Mouse (Mus musculus): Measurements from ENCODE around the gene Ndufv1.
"Not testable (repeated sequence)": the region's sequence is repeated elsewhere in the genome, so short reads cannot be mapped to it uniquely, and the experiment has no call there.

The Ndufv1 gene

GRCm38 (mm10) chr19:4042124-4042523 is 29.5 kb upstream of the Ndufv1 start:
- ATAC-seq (ENCODE audit: low TSS enrichment), result no peak

- ATAC-seq (ENCODE audit: low TSS enrichment), result not testable (repeated sequence)
Observed at GRCm38 (mm10) chr19:4041500-4041899, 28.9 kb upstream of the Ndufv1 start.

DNA sequence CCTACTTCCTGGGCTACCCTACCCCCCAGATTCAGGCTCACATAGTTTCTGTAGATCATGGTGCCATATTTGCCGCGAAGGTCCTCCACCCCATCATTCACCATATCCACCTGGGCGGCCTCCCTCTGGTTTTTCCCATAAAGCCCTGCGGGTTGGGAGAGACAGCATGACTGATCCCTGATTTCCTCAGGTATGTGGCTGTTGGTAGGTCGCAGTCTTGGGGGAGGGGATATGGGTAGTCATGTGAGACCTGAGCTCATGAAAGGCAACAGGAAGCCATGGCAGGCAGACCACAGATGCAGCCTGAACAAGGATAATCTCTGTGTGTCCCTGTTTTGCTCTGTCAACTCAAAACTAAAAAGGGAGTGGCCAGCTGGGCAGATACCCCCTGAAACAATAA is 28.3 kb upstream of the Ndufv1 start:
- not testable (repeated sequence) for ATAC-seq (ENCODE audit: low TSS enrichment)

- peak; percentile 97 for ATAC-seq (ENCODE audit: low TSS enrichment)
Observed at GRCm38 (mm10) chr19:4037788-4038232, 25.2 kb upstream of the Ndufv1 start, which contains the start of gene Gstp1. Gene Gstp1 (minus strand): TSS chr19:4037985.

GRCm38 (mm10) chr19:4037154-4037787 is 24.7 kb upstream of the Ndufv1 start:
- 0 out of 2 replicates have a peak, but pooled peaks have one; percentile 13 for ATAC-seq (ENCODE audit: low TSS enrichment)

DNA sequence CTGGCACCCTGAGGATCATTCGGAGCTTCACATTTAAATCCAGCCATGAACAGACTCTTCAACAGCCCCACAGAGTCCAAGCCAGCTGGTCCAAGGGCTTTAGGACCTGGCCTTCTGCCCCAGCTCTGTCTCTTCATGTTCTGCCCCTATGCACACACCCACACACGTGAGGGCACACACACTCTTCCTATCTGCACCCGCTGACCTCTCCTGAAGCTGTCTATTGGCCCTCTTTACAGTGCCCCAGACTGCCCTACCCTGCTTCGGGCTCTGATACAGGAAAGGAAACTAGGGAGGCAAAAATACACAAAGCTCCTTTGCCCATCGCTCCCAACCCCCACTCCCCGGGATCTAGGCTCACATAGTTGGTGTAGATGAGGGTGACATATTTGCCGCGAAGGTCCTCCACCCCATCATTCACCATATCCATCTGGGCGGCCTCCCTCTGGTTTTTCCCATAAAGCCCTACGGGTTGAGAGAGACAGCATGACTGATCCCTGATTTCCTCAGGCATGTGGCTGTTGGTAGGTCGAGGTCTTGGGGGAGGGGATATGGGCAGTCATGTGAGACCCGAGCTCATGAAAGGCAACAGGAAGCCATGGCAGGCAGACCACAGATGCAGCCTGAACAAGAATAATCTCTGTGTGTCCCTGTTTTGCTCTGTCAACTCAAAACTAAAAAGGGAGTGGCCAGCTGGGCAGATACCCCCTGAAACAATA is 23.9 kb upstream of the Ndufv1 start:
- no peak for ATAC-seq (ENCODE audit: low TSS enrichment)

GRCm38 (mm10) chr19:4033742-4034141 is 21.1 kb upstream of the Ndufv1 start:
- no peak for ATAC-seq (ENCODE audit: low TSS enrichment)

DNA sequence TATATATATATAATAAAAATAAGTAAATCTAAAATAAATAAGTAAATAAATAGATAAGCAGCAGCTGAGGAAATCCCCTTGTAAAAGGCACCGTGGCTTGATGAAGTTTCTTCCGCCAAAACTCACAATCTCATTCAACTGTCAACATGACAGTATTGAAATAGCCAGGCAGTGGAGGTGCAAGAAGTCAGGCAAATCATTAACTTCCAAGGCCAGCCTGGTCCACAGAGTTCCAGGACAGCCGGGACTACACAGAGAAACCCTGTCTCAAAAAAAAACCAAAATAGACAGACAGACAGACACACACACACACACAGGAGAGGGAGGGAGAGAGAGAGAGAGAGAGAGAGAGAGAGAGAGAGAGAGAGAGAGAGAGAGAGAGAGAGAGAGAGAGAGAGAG is 20.7 kb upstream of the Ndufv1 start:
- ATAC-seq (ENCODE audit: low TSS enrichment), result no peak

GRCm38 (mm10) chr19:4032668-4033067 is 20.1 kb upstream of the Ndufv1 start:
- no peak for ATAC-seq (ENCODE audit: low TSS enrichment)

DNA sequence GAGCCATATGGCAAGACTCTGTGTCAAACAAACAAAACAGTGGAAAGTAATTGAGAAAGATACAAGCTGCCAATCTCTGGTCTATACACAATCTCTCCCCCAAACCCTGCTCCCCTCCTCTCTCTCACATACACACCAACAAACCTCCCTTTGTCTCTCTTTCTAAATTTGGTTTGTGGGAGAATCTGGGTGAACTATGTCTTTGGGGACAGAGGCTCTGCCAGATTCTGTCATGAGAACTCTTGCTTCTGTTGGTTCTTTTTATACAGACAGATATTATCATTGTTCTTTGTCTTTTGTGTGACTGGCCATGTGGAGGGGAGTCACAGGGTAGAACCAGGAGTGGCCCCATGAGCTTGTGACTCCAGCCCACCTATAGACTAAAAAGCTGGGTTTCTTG is 15.0 kb upstream of the Ndufv1 start:
- no peak for ATAC-seq (ENCODE audit: low TSS enrichment)

- no peak for ATAC-seq (ENCODE audit: low TSS enrichment)
Observed at GRCm38 (mm10) chr19:4023185-4023584, 10.6 kb upstream of the Ndufv1 start.

GRCm38 (mm10) chr19:4018743-4019583 is 6.4 kb upstream of the Ndufv1 start:
- ATAC-seq (ENCODE audit: low TSS enrichment), result peak; percentile 85; the same call in 1 of the 2 replicates

DNA sequence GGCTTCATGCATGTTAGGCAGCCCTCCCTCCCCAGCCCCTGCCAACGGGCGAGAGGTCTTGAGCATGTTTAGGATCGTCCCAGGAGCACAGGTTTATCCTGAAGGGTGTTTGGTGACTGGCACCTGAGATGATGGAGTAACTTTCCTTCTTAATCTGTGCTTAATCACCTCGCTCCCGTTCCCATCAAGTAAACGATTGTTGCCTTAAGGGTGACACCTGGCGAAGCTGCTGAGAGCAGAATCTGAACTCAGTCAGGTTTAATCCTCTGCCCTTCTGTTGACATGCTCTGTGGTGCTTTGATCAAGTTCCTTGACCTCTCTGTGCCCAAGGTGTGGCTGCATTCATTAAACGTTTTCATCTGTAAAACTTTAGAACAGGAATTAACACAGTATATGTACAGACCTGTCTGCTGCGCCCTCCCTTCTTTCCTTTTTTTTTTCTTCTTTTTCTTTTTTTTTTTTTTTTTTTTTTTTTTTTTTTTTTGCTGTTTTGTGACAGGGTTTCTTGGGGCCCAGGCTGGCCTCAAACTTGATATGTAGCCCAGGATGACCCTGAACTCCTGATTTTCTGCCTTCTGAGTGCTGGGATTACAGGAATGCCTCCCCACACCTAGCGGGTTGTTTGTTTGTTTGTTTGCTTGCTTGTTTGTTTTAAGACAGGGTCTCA is 5.4 kb upstream of the Ndufv1 start:
- ATAC-seq (ENCODE audit: low TSS enrichment), result no peak

- ATAC-seq (ENCODE audit: low TSS enrichment), result no peak
Observed at GRCm38 (mm10) chr19:4015635-4016034, 3.0 kb upstream of the Ndufv1 start.

- no peak for ATAC-seq (ENCODE audit: low TSS enrichment)
Observed at GRCm38 (mm10) chr19:4014802-4015201, 2.2 kb upstream of the Ndufv1 start.

DNA sequence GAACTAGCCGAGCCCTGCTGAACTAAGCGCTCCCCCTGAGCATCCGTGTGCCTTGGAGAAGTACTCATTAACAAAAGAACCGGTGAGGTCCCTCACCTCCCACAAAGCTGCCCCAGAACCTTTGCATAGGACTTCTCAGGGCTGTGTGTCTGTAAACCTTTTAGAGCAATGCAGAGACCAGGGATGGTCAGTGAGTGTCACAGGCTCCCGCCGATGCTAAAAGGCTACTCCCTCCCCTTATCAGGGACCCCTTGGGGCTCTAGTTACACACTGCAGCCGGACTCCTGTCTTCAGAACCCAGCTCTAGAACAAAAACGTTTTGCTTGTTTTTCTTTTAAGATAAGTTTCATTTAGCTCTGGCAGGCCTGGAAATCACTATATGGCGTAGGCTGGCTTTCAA is 460 bp upstream of the Ndufv1 start:
- peak; percentile 13; the same call in 1 of the 2 replicates for ATAC-seq (ENCODE audit: low TSS enrichment)

DNA sequence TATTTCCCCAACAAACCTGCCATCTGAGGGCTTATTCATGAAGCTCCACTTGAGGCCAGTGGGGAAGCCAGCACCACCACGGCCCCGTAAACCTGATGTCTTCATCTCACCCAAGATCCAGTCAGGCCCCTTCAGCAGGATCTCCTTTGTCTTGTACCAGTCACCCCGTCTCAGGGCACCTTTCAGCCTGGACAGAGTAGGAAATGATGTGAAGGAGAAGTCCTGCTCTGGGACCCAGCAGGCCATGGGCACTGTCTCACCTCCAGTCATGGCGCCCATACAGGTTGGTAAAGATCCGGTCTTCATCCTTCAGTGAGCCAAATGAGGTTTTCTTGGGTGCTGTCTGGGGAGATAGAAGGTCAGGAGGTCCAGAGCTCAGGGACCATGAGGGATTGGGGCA is 1.5 kb downstream of the Ndufv1 start:
- ATAC-seq (ENCODE audit: low TSS enrichment), result no peak

DNA sequence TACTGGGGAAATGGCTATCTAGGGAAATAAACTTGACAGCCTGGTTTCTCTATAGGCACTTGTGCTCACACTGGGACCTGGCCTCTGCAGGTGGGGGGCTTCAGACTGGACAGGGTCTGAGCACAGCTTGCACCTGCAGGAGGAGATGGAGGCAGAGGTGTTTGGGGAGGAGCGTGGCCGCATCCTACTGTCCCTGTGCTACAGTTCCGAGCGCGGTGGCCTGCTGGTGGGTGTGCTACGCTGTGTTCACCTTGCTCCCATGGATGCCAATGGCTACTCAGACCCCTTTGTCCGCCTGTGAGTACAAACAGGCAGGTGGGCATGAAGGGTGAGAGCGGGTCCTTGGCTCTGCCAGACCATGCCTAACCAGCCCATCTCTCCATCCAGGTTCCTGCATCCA is 6.6 kb downstream of the Ndufv1 start:
- no peak for ATAC-seq (ENCODE audit: low TSS enrichment)

DNA sequence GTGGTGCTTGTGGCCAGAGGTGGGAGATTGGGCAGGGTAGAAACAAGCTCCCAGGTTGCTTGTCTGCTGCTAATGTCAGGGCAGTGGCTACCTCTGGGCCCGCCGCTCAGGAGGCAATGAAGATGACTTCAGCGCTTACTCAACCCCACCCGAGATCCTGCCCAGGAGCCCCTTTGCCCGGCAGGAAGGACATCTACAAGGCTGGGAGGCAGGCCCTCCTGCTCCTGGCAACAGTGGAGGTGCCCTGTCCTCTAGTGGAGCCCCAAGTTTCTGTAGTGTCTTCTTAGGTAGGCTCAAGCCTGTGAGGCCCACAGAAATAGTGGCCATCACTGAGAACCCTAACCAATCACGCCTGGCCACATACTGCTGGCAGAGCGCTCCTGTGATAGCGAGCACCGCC is 7.5 kb downstream of the Ndufv1 start:
- ATAC-seq (ENCODE audit: low TSS enrichment), result no peak

- ATAC-seq (ENCODE audit: low TSS enrichment), result no peak
Observed at GRCm38 (mm10) chr19:4004331-4004730, 8.3 kb downstream of the Ndufv1 start.

DNA sequence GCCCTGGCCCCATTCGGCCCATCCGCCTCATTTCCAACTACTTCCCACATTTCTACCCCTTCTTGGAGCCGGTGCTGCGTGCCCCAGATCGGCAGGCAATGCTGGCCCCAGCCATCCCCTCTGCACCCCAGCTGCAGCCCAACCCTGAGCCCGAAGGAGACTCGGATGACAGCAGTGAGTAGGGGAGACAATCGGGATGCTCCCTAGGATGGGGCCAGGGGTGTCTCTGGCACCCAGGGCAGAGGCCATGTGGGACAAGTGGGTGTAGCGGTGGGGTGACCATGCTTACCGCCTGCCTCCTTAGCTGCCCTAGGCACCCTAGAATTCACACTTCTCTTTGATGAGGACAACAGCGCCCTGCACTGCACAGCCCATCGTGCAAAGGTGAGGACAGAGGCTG is 9.0 kb downstream of the Ndufv1 start:
- ATAC-seq (ENCODE audit: low TSS enrichment), result no peak

- ATAC-seq (ENCODE audit: low TSS enrichment), result no peak
Observed at GRCm38 (mm10) chr19:4003112-4003511, 9.5 kb downstream of the Ndufv1 start, which contains the start of gene Doc2g. Gene Doc2g (plus strand): TSS chr19:4003313.

Measured in frontal cortex, adult (tissue).